Mouse (Mus musculus) lung, embryonic 14.5 days (tissue): Measurements from ENCODE around the gene Samm50. TPM values are rescaled to one million over a fixed set of nuclear protein-coding genes. Genes with fewer than 3 reads are reported as not detected.
A peak's percentile ranks its signal among the peaks of the same experiment; 100 is the strongest.

Experiments used
- ATAC-seq: fragments of 200-750 bp; cut with Nextera tagmentation; 2 replicates; pipeline ENCODE4 v1.8.0; 2017; ENCODE audit warnings: mild to moderate bottlenecking, moderate TSS enrichment, moderate library complexity; ENCODE audit not compliant: insufficient read depth
- DNase-seq: peaks from one replicate; pipeline ENCODE4 v3.0.0-alpha.2; 2015
- H3K27ac ChIP-seq: fragments of 300-500 bp; sonication (generic); 2 replicates; pipeline ENCODE4 v1.5.1; 2014; ENCODE audit warnings: low read depth, mild to moderate bottlenecking, moderate library complexity
- H3K27me3 ChIP-seq: fragments of 300-500 bp; sonication (generic); 2 replicates; pipeline ENCODE4 v1.6.1; 2014; ENCODE audit warnings: low read length, control low read depth; ENCODE audit not compliant: insufficient read depth
- H3K36me3 ChIP-seq: fragments of 300-500 bp; sonication (generic); 2 replicates; pipeline ENCODE4 v1.6.1; 2014; ENCODE audit warnings: control low read depth; ENCODE audit not compliant: insufficient read depth
- H3K4me1 ChIP-seq: fragments of 300-500 bp; sonication (generic); 2 replicates; pipeline ENCODE4 v1.6.1; 2014; ENCODE audit warnings: antibody characterized with exemption, control low read depth; ENCODE audit not compliant: insufficient read depth
- H3K4me2 ChIP-seq: fragments of 300-500 bp; sonication (generic); 2 replicates; pipeline ENCODE4 v1.6.1; 2014; ENCODE audit warnings: mild to moderate bottlenecking
- H3K4me3 ChIP-seq: fragments of 300-500 bp; sonication (generic); 2 replicates; pipeline ENCODE4 v1.5.1; 2014; ENCODE audit warnings: low read depth, low read length
- H3K9ac ChIP-seq: fragments of 300-500 bp; sonication (generic); 2 replicates; pipeline ENCODE4 v1.6.1; 2014
- H3K9me3 ChIP-seq: fragments of 300-500 bp; sonication (generic); 2 replicates; pipeline ENCODE4 v1.6.1; 2016; ENCODE audit warnings: low read depth, low read length, control low read depth
- CTCF ChIP-seq: IDR thresholded peaks from 2 replicates; pipeline ENCODE4 v1.5.1; 2016; ENCODE audit warnings: antibody characterized with exemption, low read depth
- WGBS: fragments of 180-500 bp; shearing (Covaris S2); extraction: QIAGEN DNeasy Blood & Tissue Kit; methylation state at CpG from one replicate; pipeline ENCODE4 v1.1.7; 2014; 5-methylcytosine and 5-hydroxymethylcytosine counted together
- polyA plus RNA-seq: library from polyadenylated mRNA; unstranded; fragments of >200 nt; fragmentation: Nextera tagmentation; extraction: Ambion mirVana; gene quantifications from 2 replicates; pipeline ENCODE4 v1.2.1, GENCODE M21; 2014

Samm50 gene
- polyA plus RNA-seq, 1 experiment from 2014 or later, result 78.4 TPM

GRCm38 (mm10) chr15:84235646-84236045 is 43.6 kb downstream of the Samm50 start:
- H3K36me3 ChIP-seq, result no peaks in the 10 kb centered on the region
- WGBS, result 75% methylated on average over 7 of the region's 7 CpGs
- H3K4me1 ChIP-seq, result peaks cover 20% of the 10 kb centered on the region
- H3K27me3 ChIP-seq, result 0 out of 2 replicates have a peak, but pooled peaks cover 3% of the 10 kb centered on the region
- H3K27ac ChIP-seq, result no peak overlapping the region
- TF ChIP-seq CTCF, result no peak
- H3K4me2 ChIP-seq, result no peak overlapping the region
- no peak overlapping the region for H3K9ac ChIP-seq
- no peaks in the 10 kb centered on the region for H3K9me3 ChIP-seq
- H3K4me3 ChIP-seq, result no peak overlapping the region
- ATAC-seq, result peak; percentile 43
- peak; percentile 63 for DNase-seq

DNA sequence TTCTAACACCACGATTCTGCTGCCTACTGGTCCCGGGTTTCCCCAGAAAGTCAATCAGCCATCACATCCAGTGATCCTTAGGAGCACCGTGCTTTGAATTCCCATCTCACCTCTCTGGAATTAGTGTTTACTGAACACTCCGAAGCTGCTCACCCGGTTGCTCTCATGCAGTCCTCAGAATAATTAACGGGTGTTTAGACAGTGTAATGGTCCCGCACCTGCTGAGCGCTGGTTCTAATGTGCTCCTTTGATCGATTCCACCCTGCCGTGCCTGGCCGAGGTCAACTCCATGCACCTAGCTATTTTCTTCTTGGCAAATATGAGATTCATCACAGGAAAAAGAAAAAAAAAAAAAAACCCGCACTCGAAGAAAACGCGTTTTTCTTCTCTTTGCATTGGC is 46.5 kb downstream of the Samm50 start:
- no peak for DNase-seq
- H3K36me3 ChIP-seq, result no peaks in the 10 kb centered on the region
- no peak for ATAC-seq
- no peaks in the 10 kb centered on the region for H3K9me3 ChIP-seq
- H3K4me1 ChIP-seq, result peaks cover 16% of the 10 kb centered on the region
- peak overlapping the region; percentile 48 for H3K4me2 ChIP-seq
- no peak overlapping the region for H3K4me3 ChIP-seq
- no peak for TF ChIP-seq CTCF
- WGBS, result 23% methylated on average over 15 of the region's 15 CpGs
- no peaks in the 10 kb centered on the region for H3K27me3 ChIP-seq
- H3K9ac ChIP-seq, result no peak overlapping the region
- H3K27ac ChIP-seq, result no peak overlapping the region

- Histone ChIP-seq H3K36me3 (no peaks in the 10 kb centered on the region), H3K9ac (no peak overlapping the region), H3K9me3 (no peaks in the 10 kb centered on the region), H3K4me2 (peak overlapping the region; percentile 48), H3K4me3 (no peak overlapping the region), H3K27me3 (no peaks in the 10 kb centered on the region), H3K4me1 (peaks cover 16% of the 10 kb centered on the region), H3K27ac (no peak overlapping the region)
- no peak; the same call in 1 of the 2 replicates for ATAC-seq
- 6% methylated on average over 16 of the region's 16 CpGs for WGBS
- TF ChIP-seq CTCF, result no peak
- DNase-seq, result peak; percentile 32
These were observed 47.0 kb downstream of the Samm50 start for GRCm38 (mm10) chr15:84238991-84239401.

DNA sequence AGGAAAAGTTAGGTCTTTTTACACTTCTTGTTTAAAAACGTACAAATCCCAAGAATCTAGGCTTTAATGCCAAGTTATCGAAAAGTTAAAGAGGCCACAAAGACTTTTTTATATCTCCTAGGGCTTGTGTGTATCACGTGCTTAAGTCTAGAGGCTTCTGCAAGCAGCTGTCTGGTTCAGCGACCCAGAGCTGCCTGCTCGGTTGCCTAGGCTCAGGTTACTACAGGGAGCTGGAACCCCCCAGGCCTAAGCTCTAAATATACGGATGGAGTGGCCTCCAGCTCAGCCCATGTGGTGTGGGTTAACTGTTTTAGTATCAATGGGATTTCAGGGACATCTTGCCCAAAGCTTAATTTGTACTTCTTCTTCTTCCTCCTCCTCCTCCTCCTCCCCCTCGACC is 49.5 kb downstream of the Samm50 start:
- Histone ChIP-seq H3K27ac (no peak overlapping the region), H3K36me3 (no peaks in the 10 kb centered on the region), H3K4me1 (peaks cover 16% of the 10 kb centered on the region), H3K4me2 (no peak overlapping the region), H3K9me3 (no peaks in the 10 kb centered on the region), H3K27me3 (no peaks in the 10 kb centered on the region), H3K4me3 (no peak overlapping the region), H3K9ac (no peak overlapping the region)
- 35% methylated on average over 7 of the region's 7 CpGs for WGBS
- no peak for DNase-seq
- ATAC-seq, result no peak
- TF ChIP-seq CTCF, result no peak

GRCm38 (mm10) chr15:84245104-84245503 is 53.1 kb downstream of the Samm50 start:
- no peak overlapping the region for H3K9ac ChIP-seq
- no peaks in the 10 kb centered on the region for H3K27me3 ChIP-seq
- no peak overlapping the region for H3K27ac ChIP-seq
- no peaks in the 10 kb centered on the region for H3K36me3 ChIP-seq
- DNase-seq (no peak), ATAC-seq (no peak)
- no peaks in the 10 kb centered on the region for H3K4me1 ChIP-seq
- H3K9me3 ChIP-seq, result no peaks in the 10 kb centered on the region
- no peak for TF ChIP-seq CTCF
- H3K4me2 ChIP-seq, result no peak overlapping the region
- WGBS, result 80% methylated on average over 7 of the region's 7 CpGs
- H3K4me3 ChIP-seq, result no peak overlapping the region

- Histone ChIP-seq H3K9ac (no peak overlapping the region), H3K9me3 (no peaks in the 10 kb centered on the region), H3K36me3 (no peaks in the 10 kb centered on the region), H3K27me3 (no peaks in the 10 kb centered on the region), H3K27ac (no peak overlapping the region), H3K4me2 (no peak overlapping the region), H3K4me1 (peaks cover 4% of the 10 kb centered on the region; the same call in 1 of the 2 replicates), H3K4me3 (no peak overlapping the region)
- 86% methylated on average over 6 of the region's 6 CpGs for WGBS
- ATAC-seq (no peak), DNase-seq (no peak)
- no peak for TF ChIP-seq CTCF
These were observed 54.2 kb downstream of the Samm50 start for GRCm38 (mm10) chr15:84246195-84246594.

GRCm38 (mm10) chr15:84247309-84247708 is 55.3 kb downstream of the Samm50 start:
- Histone ChIP-seq H3K9me3 (no peaks in the 10 kb centered on the region), H3K27me3 (no peaks in the 10 kb centered on the region), H3K9ac (no peak overlapping the region), H3K4me2 (no peak overlapping the region), H3K4me3 (no peak overlapping the region), H3K4me1 (peaks cover 4% of the 10 kb centered on the region; the same call in 1 of the 2 replicates), H3K36me3 (no peaks in the 10 kb centered on the region), H3K27ac (no peak overlapping the region)
- WGBS, result 96% methylated on average over 3 of the region's 3 CpGs
- peak; percentile 23; the same call in 1 of the 2 replicates for TF ChIP-seq CTCF
- ATAC-seq (no peak), DNase-seq (no peak)
